Mouse (Mus musculus): Measurements from ENCODE around the gene Fbxl20.
"Not testable (repeated sequence)": the region's sequence is repeated elsewhere in the genome, so short reads cannot be mapped to it uniquely, and the experiment has no call there.

Fbxl20 gene

GRCm38 (mm10) chr11:98149786-98150624, at the start of gene Fbxl20:
Fbxl20 (minus strand) TSS chr11:98150403.
- in situ Hi-C loops (cut with MseI, MboI): no loop called here

GRCm38 (mm10) chr11:98192901-98193805, 43.0 kb upstream of the Fbxl20 start, which contains the start of gene Med1:
Med1 (minus strand) TSS chr11:98193293.
- in situ Hi-C loops (cut with MseI, MboI): no loop called here

DNA sequence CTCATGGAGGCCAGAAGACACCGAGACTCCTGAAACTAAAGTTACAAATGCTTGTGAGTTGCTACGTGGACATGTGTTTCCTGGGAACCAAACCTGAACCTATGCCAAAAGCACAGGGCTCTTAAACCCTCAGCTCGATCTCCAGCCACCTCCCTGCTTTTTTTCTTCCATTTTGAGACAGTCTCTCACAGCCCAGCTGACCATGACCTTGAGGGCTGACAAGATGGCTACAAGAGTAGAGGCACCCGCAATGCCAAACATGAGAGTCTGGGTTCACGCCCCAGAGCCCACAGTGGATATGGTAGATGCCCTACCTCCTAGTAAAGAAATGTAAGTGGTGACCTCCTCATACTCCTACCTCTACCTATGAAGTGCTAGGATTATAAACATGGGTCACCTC, 40.6 kb upstream of the Fbxl20 start:
- in situ Hi-C loops (cut with MseI, MboI): no loop called here

- in situ Hi-C loops (cut with MseI, MboI): no loop called here
Measured at GRCm38 (mm10) chr11:98187640-98188395, 37.6 kb upstream of the Fbxl20 start.

GRCm38 (mm10) chr11:98182149-98182548, 31.9 kb upstream of the Fbxl20 start:
- in situ Hi-C loops (cut with MseI, MboI): not testable (repeated sequence)

DNA sequence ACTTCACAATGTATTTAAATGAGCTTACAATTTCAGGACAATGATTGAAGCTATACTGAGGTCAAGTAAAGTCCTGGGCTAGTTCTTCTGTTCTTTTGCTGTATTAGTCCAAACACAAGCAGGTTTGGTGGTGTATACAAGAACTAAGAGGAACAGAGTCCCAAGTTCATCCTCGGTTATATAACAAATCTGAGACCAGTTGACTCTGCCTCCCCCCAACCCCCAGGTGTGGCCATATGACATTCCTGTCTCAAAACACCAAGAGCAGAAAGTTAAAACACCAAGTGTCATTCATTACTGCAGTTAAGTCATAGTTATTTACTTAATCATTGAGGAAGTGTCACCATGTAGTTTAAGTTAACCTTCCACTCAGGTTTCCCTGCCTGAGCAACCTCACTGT, 18.2 kb upstream of the Fbxl20 start:
- in situ Hi-C loops (cut with MseI, MboI): no loop called here

DNA sequence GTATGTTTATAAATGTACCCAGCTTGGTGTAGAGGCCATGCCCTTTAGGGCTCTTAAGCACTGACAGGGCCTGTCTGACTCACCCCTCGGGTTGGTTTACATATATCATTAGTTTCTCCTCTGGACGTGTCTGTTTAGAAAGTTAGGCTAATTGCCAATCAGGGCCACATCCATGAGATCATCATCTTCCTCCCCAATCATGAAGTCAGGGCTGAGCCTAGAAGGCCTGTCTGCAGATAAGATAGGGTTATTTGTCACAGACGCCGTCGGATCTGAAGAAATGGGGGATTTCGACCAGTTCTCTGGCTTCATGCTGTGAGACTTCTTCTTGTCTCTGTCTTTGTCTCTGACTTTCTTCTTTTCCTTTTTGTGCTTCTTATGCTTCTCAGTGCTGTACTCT, 4.9 kb upstream of the Fbxl20 start:
- in situ Hi-C loops (cut with MseI, MboI): no loop called here

GRCm38 (mm10) chr11:98150625-98151156, 488 bp upstream of the Fbxl20 start:
- in situ Hi-C loops (cut with MseI, MboI): no loop called here

- in situ Hi-C loops (cut with MseI, MboI): no loop called here
Measured at GRCm38 (mm10) chr11:98149304-98149750, 876 bp downstream of the Fbxl20 start.

DNA sequence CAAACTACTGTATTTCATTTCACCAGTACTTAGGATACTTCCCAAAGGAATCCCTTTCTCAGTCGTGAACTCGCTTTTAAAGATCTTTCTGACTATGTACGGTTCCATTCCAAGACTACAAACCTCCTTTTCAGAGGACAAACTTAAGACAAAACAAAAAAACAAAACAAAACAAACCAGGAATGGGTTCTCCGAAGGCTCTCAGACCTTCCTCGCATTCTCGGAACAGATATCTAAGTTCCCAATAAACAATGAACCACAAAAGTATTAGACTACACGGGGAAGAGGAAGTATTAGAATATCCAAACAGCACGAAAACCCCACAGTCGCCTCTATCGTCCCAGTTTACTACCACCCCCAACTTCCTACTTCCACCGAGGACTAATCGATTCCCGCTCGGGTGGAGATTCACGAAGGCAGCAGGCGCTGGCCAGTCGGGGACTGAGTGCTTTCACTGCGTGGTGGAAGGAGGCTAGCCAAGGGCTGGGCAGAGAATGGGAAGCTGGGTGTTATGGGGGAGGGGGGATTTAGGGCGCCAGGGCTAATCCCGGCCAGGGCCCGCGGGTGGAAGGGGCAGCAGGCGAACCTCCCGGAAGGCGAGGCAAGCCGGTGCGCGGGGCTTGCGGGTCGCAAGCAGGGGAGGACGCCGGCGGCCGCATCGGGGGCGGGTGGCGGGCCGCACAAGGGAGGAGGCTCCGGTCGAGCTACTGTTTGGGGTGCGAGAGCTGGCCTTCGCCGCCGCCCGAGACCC, 1.5 kb downstream of the Fbxl20 start:
- in situ Hi-C loops (cut with MseI, MboI): no loop called here

DNA sequence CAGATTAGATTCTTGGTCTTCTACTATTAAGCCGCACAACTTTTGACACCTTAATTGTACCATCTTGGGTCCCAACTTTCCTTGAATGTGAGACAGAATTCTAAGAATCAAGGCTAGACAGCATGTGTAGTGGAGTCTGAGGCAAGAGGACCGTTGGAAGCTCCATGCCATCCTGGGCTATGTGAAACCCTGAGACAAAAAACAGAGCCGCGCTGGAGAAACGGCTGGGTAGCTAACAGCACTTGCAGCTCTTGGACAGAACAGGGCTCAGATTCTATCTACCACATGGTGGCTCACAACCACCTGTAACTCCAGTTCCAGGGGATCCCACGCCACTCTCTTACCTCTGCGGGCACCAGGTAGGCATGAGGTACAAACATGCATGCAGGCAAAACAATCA, 4.3 kb downstream of the Fbxl20 start:
- in situ Hi-C loops (cut with MseI, MboI): no loop called here

GRCm38 (mm10) chr11:98142545-98142944, 7.7 kb downstream of the Fbxl20 start:
- in situ Hi-C loops (cut with MseI, MboI): no loop called here

GRCm38 (mm10) chr11:98138894-98139293, 11.3 kb downstream of the Fbxl20 start:
- in situ Hi-C loops (cut with MseI, MboI): no loop called here

- in situ Hi-C loops (cut with MseI, MboI): no loop called here
Measured at GRCm38 (mm10) chr11:98137836-98138235, 12.4 kb downstream of the Fbxl20 start.

DNA sequence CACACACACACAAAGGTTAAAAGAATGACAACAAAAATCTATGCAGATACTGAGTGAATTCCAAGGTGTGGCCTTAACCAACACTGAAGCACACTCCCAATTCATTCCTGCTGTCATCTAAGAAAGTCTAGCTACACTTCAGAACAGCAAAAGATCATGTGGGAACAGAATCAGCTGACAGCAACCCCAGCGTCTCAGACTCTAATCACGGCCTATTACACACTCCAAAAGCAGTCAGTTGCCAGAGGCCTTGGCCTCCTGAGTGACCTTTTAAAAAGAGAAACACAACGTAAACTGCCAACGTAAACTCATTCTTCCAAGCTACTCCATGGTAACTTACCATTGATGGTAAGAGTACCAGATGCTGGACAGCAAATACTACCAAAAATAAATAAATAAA, 15.3 kb downstream of the Fbxl20 start:
- in situ Hi-C loops (cut with MseI, MboI): no loop called here

DNA sequence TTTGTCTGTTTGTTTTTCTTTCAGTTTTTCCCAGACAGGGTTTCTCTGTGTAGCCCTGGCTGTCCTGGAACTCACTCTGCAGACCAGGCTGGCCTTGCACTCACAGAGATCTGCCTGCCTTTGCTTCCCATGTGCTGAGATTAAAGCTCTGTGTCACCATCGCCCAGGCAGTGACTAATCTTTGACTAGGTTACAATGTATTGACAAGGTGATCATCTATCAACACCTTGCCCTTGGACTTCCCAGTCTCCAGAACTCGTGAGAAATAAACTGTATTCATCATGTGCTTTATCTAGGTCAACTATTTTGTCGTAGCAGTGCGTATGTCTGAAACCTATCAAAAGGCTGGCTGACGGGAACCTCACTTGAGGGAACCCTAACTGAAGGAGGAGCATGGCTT, 26.8 kb downstream of the Fbxl20 start:
- in situ Hi-C loops (cut with MseI, MboI): no loop called here

GRCm38 (mm10) chr11:98114363-98114762, 35.8 kb downstream of the Fbxl20 start:
- in situ Hi-C loops (cut with MseI, MboI): no loop called here

DNA sequence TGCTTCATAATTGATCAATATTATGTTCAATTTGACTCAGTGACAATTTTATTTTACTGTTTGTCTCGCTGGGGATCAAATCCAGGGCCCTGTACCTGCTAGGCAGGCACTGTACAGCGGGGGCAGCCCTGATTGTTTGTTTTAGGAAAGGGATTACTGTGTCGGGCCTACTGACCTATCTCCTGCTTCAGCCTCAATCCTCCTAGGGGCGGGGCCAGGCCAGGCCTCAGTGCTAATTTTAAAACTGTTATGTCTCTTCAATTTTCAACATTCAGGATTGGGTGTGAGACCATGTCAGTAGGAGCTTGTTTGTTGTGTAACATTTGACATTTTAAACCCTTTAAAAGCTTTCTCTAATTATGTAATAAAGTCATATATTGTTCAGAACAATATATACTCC, 36.7 kb downstream of the Fbxl20 start:
- in situ Hi-C loops (cut with MseI, MboI): no loop called here

GRCm38 (mm10) chr11:98109706-98110105, 40.5 kb downstream of the Fbxl20 start:
- in situ Hi-C loops (cut with MseI, MboI): no loop called here

DNA sequence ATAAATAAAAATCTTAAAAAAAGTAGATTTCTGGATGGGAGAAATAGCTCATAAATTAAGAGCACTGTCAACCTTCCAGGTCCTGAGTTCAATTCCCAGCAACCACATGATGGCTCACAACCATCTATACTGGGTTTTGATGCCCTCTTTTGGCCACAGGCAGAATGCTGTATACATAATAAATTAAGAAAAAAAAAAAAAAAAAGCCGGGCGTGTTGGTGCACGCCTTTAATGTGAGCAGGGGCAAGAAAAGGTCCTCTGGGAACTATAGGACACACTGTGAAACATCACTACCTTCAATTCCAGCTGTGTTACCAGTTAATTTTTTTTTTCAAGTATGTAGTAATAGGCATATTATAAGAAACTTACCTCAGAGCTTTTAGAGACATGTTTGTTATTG, 48.9 kb downstream of the Fbxl20 start:
- in situ Hi-C loops (cut with MseI, MboI): no loop called here

- in situ Hi-C loops (cut with MseI, MboI): no loop called here
Measured at GRCm38 (mm10) chr11:98090583-98090982, 59.6 kb downstream of the Fbxl20 start.

Data from mouse trophoblast stem cell (cell line).